Mouse (Mus musculus): Measurements from ENCODE around the gene Lin28a. TPM values are rescaled to one million over a fixed set of nuclear protein-coding genes. Genes with fewer than 3 reads are reported as not detected.

Gene Lin28a
- polyA plus RNA-seq, 1 experiment from 2014 or later = not detected

GRCm38 (mm10) chr4:133970876-133971275 lies 47.8 kb downstream of the Lin28a start:
- no peak overlapping the region for H3K4me2 ChIP-seq
- no peaks in the 10 kb centered on the region for H3K27me3 ChIP-seq
- peaks cover 45% of the 10 kb centered on the region for H3K36me3 ChIP-seq
- no peak overlapping the region for H3K4me3 ChIP-seq
- H3K4me1 ChIP-seq = peaks cover 28% of the 10 kb centered on the region
- no peak for ATAC-seq (ENCODE audit: insufficient number of reproducible peaks, insufficient read depth, low FRiP score, low TSS enrichment, low read depth)
- H3K27ac ChIP-seq = no peak overlapping the region
- WGBS = 88% methylated on average over 13 of the region's 13 CpGs
- H3K9me3 ChIP-seq = no peaks in the 10 kb centered on the region
- H3K9ac ChIP-seq = no peak overlapping the region

- H3K27ac ChIP-seq = peak overlapping the region; percentile 39; the same call in 1 of the 2 replicates
- ATAC-seq (ENCODE audit: insufficient number of reproducible peaks, insufficient read depth, low FRiP score, low TSS enrichment, low read depth) = no peak
Observed at GRCm38 (mm10) chr4:133970196-133970595, 48.4 kb downstream of the Lin28a start.

GRCm38 (mm10) chr4:133969114-133969770 lies 49.4 kb downstream of the Lin28a start:
- Histone ChIP-seq H3K4me3 (peak overlapping the region; percentile 76), H3K9me3 (no peaks in the 10 kb centered on the region), H3K27me3 (no peaks in the 10 kb centered on the region), H3K27ac (peak overlapping the region; percentile 100), H3K9ac (peak overlapping the region; percentile 97), H3K4me2 (peak overlapping the region; percentile 93), H3K36me3 (peaks cover 53% of the 10 kb centered on the region), H3K4me1 (peaks cover 35% of the 10 kb centered on the region)
- ATAC-seq (ENCODE audit: insufficient number of reproducible peaks, insufficient read depth, low FRiP score, low TSS enrichment, low read depth) = no peak
- 45% methylated on average over 8 of the region's 8 CpGs for WGBS

More at GRCm38 (mm10) chr4:133970196-133970595, 48.4 kb downstream of the Lin28a start:
- H3K9ac ChIP-seq = no peak overlapping the region
- H3K27me3 ChIP-seq = no peaks in the 10 kb centered on the region
- WGBS = 38% methylated on average over 4 of the region's 4 CpGs
- H3K4me1 ChIP-seq = peaks cover 32% of the 10 kb centered on the region
- H3K9me3 ChIP-seq = no peaks in the 10 kb centered on the region
- no peak overlapping the region for H3K4me3 ChIP-seq
- peaks cover 50% of the 10 kb centered on the region for H3K36me3 ChIP-seq
- no peak overlapping the region for H3K4me2 ChIP-seq

- peak; percentile 57 for ATAC-seq (ENCODE audit: insufficient number of reproducible peaks, insufficient read depth, low FRiP score, low TSS enrichment, low read depth)
- Histone ChIP-seq H3K4me2 (peak within 1 kb of the TSS; percentile 93), H3K9ac (peak within 1 kb of the TSS; percentile 97), H3K36me3 (peaks cover 61% of the 10 kb centered on the region), H3K4me3 (peak within 1 kb of the TSS; percentile 76), H3K27ac (peak within 1 kb of the TSS; percentile 100), H3K27me3 (no peaks in the 10 kb centered on the region), H3K9me3 (no peaks in the 10 kb centered on the region), H3K4me1 (peaks cover 41% of the 10 kb centered on the region)
- WGBS = under 1% methylated on average over 42 of the region's 42 CpGs
Observed at GRCm38 (mm10) chr4:133968150-133968921, 50.3 kb downstream of the Lin28a start, which contains the start of gene Hmgn2. TSS of gene Hmgn2 (minus strand) at chr4:133968650.

- Histone ChIP-seq H3K4me3 (peak overlapping the region; percentile 76), H3K9me3 (no peaks in the 10 kb centered on the region), H3K4me2 (peak overlapping the region; percentile 93), H3K9ac (peak overlapping the region; percentile 97), H3K27ac (peak overlapping the region; percentile 100), H3K4me1 (peaks cover 41% of the 10 kb centered on the region), H3K27me3 (no peaks in the 10 kb centered on the region), H3K36me3 (peaks cover 61% of the 10 kb centered on the region)
- peak; percentile 84 for ATAC-seq (ENCODE audit: insufficient number of reproducible peaks, insufficient read depth, low FRiP score, low TSS enrichment, low read depth)
- WGBS = under 1% methylated on average over 29 of the region's 29 CpGs
Observed at GRCm38 (mm10) chr4:133967866-133968149, 50.8 kb downstream of the Lin28a start.

- Histone ChIP-seq H3K9ac (peak overlapping the region; percentile 97), H3K27ac (peak overlapping the region; percentile 100), H3K36me3 (peaks cover 61% of the 10 kb centered on the region), H3K27me3 (no peaks in the 10 kb centered on the region), H3K4me3 (peak overlapping the region; percentile 76), H3K4me1 (peaks cover 41% of the 10 kb centered on the region), H3K4me2 (peak overlapping the region; percentile 93), H3K9me3 (no peaks in the 10 kb centered on the region)
- ATAC-seq (ENCODE audit: insufficient number of reproducible peaks, insufficient read depth, low FRiP score, low TSS enrichment, low read depth) = peak; percentile 53
- under 1% methylated on average over 84 of the region's 101 CpGs for WGBS
Observed at GRCm38 (mm10) chr4:133967138-133967865, 51.3 kb downstream of the Lin28a start.

- Histone ChIP-seq H3K4me3 (peak overlapping the region; percentile 76), H3K4me1 (peaks cover 41% of the 10 kb centered on the region), H3K4me2 (peak overlapping the region; percentile 93), H3K27me3 (no peaks in the 10 kb centered on the region), H3K9ac (peak overlapping the region; percentile 97), H3K9me3 (no peaks in the 10 kb centered on the region), H3K27ac (no peak overlapping the region), H3K36me3 (peaks cover 53% of the 10 kb centered on the region)
- WGBS = 45% methylated on average over 12 of the region's 12 CpGs
- ATAC-seq (ENCODE audit: insufficient number of reproducible peaks, insufficient read depth, low FRiP score, low TSS enrichment, low read depth) = no peak
Observed at GRCm38 (mm10) chr4:133966271-133966940, 52.2 kb downstream of the Lin28a start.

- no peak overlapping the region for H3K27ac ChIP-seq
- peaks cover 21% of the 10 kb centered on the region for H3K4me1 ChIP-seq
- no peaks in the 10 kb centered on the region for H3K27me3 ChIP-seq
- H3K4me3 ChIP-seq = no peak overlapping the region
- no peak for ATAC-seq (ENCODE audit: insufficient number of reproducible peaks, insufficient read depth, low FRiP score, low TSS enrichment, low read depth)
- 88% methylated on average over 7 of the region's 7 CpGs for WGBS
- H3K4me2 ChIP-seq = no peak overlapping the region
- H3K36me3 ChIP-seq = peaks cover 38% of the 10 kb centered on the region
- H3K9ac ChIP-seq = no peak overlapping the region
- H3K9me3 ChIP-seq = no peaks in the 10 kb centered on the region
Observed at GRCm38 (mm10) chr4:133962566-133962965, 56.1 kb downstream of the Lin28a start.

- Histone ChIP-seq H3K9ac (no peak overlapping the region), H3K4me2 (no peak overlapping the region), H3K27me3 (no peaks in the 10 kb centered on the region), H3K9me3 (no peaks in the 10 kb centered on the region), H3K36me3 (peaks cover 14% of the 10 kb centered on the region), H3K4me3 (no peak overlapping the region), H3K27ac (no peak overlapping the region), H3K4me1 (0 out of 2 replicates have a peak, but pooled peaks cover 2% of the 10 kb centered on the region)
- WGBS = 70% methylated on average over 1 of the region's 1 CpGs
- ATAC-seq (ENCODE audit: insufficient number of reproducible peaks, insufficient read depth, low FRiP score, low TSS enrichment, low read depth) = no peak
Observed at GRCm38 (mm10) chr4:133958884-133959283, 59.8 kb downstream of the Lin28a start.

- H3K36me3 ChIP-seq = no peaks in the 10 kb centered on the region
- H3K27me3 ChIP-seq = no peaks in the 10 kb centered on the region
- no peak overlapping the region for H3K4me2 ChIP-seq
- no peak overlapping the region for H3K4me3 ChIP-seq
- WGBS = 79% methylated on average over 4 of the region's 4 CpGs
- H3K27ac ChIP-seq = no peak overlapping the region
- ATAC-seq (ENCODE audit: insufficient number of reproducible peaks, insufficient read depth, low FRiP score, low TSS enrichment, low read depth) = no peak
- no peak overlapping the region for H3K9ac ChIP-seq
- H3K9me3 ChIP-seq = no peaks in the 10 kb centered on the region
- H3K4me1 ChIP-seq = no peaks in the 10 kb centered on the region
Observed at GRCm38 (mm10) chr4:133956358-133956757, 62.3 kb downstream of the Lin28a start.
